Mouse (Mus musculus): Measurements from ENCODE around the gene Hkdc1. TPM values are rescaled to one million over a fixed set of nuclear protein-coding genes. Genes with fewer than 3 reads are reported as not detected.

The Hkdc1 gene
- total RNA-seq, 2 experiments from 2014 or later: 3.2 to 5.7 TPM

Other genes starting within 250 kb of the Hkdc1 start
- gene Tspan15, start 191.2 kb downstream of the Hkdc1 start, total RNA-seq (2021): 10 to 100 TPM; 18.0 to 20.0 TPM
- gene Tacr2, start 170.1 kb downstream of the Hkdc1 start, total RNA-seq (2021): under 1 TPM; 0.18 to 0.33 TPM
- 100 to 1,000 TPM; 307 to 312 TPM for gene Hk1, start 42.6 kb downstream of the Hkdc1 start, total RNA-seq (2021)
- 1 to 10 TPM; 1.6 to 1.8 TPM for gene 4930507D05Rik, start 27.0 kb upstream of the Hkdc1 start, total RNA-seq (2021)
- gene Supv3l1, start 27.2 kb upstream of the Hkdc1 start, total RNA-seq (2021): 10 to 100 TPM; 20.8 to 22.6 TPM
- 10 to 100 TPM; 40.3 to 42.2 TPM for gene Vps26a, start 64.3 kb upstream of the Hkdc1 start, total RNA-seq (2021)
- gene Srgn, start 105.0 kb upstream of the Hkdc1 start, total RNA-seq (2021): 10 to 100 TPM; 10.0 to 11.9 TPM
- 100 to 1,000 TPM; 184 to 187 TPM for gene Kif1bp, start 156.0 kb upstream of the Hkdc1 start, total RNA-seq (2021)
- 10 to 100 TPM; 24.3 to 26.0 TPM for gene Ddx21, start 179.8 kb upstream of the Hkdc1 start, total RNA-seq (2021)
- 10 to 100 TPM; 79.3 to 86.0 TPM for gene Ddx50, start 228.7 kb upstream of the Hkdc1 start, total RNA-seq (2021)

Data from layer of hippocampus, postnatal 14 days (tissue).